ENCODE assay signal across 8 mouse cellular contexts in the genomic region with DNA sequence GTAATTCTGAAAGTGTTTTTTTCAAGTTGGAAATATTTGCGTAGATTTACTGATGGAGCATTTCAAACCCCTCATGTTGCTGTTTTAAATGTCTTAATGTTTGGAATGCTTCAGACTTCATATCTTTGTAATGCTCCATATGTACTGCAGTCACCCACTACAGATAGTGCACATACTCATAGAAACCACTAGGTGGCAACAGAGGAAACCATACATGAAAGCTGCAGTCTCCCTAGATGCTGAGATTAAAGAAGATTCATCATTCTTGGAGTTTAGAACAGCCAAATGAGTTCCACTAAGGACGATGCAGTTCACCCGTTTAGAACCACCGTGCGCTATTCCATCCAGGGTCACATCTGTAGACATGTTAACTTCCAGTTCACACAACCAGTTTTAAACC. TPM values are rescaled to one million over a fixed set of nuclear protein-coding genes. Genes with fewer than 3 reads are reported as not detected.
A peak's percentile ranks its signal among the peaks of the same experiment; 100 is the strongest.
DNase-seq lines count a peak whose midpoint lies in the region; ATAC-seq and TF ChIP-seq lines count a peak whose summit lies in the region.

No protein-coding gene starts in this region.

- peaks cover 5% of the 10 kb centered on the region for H3K27me3 ChIP-seq in G1E (ENCODE audit: insufficient read depth, low read length)
- no peaks in the 10 kb centered on the region for H3K27me3 ChIP-seq in hindbrain, embryonic 16.5 days (replicated peaks; ENCODE audit: control insufficient read depth, insufficient read depth, low read length)
- no peaks in the 10 kb centered on the region for H3K27me3 ChIP-seq in midbrain, embryonic 16.5 days (ENCODE audit: control insufficient read depth, insufficient read depth, low read depth, low read length)

- peak; percentile 93 for TF ChIP-seq CTCF in layer of hippocampus, adult 2 months (conservative IDR thresholded peaks at IDR 0.05)
- peak; percentile 51 for TF ChIP-seq CTCF in G1E (IDR thresholded peaks at IDR 0.05; ENCODE audit: low read depth, low read length)

- peak in 1 of 2 experiments; percentile 29 for DNase-seq in layer of hippocampus, adult 2 months (ENCODE audit: low spot score in 2 of 2)
- DNase-seq in layer of hippocampus, postnatal 36 days, result no peak
- DNase-seq in G1E (ENCODE audit: low spot score), result peak; percentile 11
- DNase-seq in c-Kit-negative CD71-positive TER-119-positive erythroid progenitor cells, embryonic 14.5 days (ENCODE audit: low read depth, low spot score), result peak; percentile 15
- DNase-seq in urinary bladder, postnatal 14 days (ENCODE audit: low spot score), result no peak
- no peak for DNase-seq in cerebellum, postnatal 4 days (ENCODE audit: low spot score in 2 of 2)

- no peak overlapping the region; the same call in 1 of the 2 replicates for H3K4me3 ChIP-seq in layer of hippocampus, adult 2 months
- no peak overlapping the region for H3K4me3 ChIP-seq in G1E (ENCODE audit: low read depth, low read length)
- H3K4me3 ChIP-seq in hindbrain, embryonic 16.5 days (ENCODE audit: low read length), result no peak overlapping the region
- H3K4me3 ChIP-seq in midbrain, embryonic 16.5 days (ENCODE audit: low read depth, low read length), result no peak overlapping the region

- no peak overlapping the region for H3K4me2 ChIP-seq in hindbrain, embryonic 16.5 days (ENCODE audit: low read length)
- no peak overlapping the region for H3K4me2 ChIP-seq in midbrain, embryonic 16.5 days (ENCODE audit: low read length)

- H3K9ac ChIP-seq in hindbrain, embryonic 16.5 days (ENCODE audit: low read depth, low read length), result no peak overlapping the region
- H3K9ac ChIP-seq in midbrain, embryonic 16.5 days (ENCODE audit: low read depth, low read length), result no peak overlapping the region

- H3K4me1 ChIP-seq in G1E (ENCODE audit: insufficient read depth, low read depth, low read length), result no peaks in the 10 kb centered on the region
- H3K4me1 ChIP-seq in hindbrain, embryonic 16.5 days (ENCODE audit: control insufficient read depth, insufficient read depth, low read depth, low read length), result no peaks in the 10 kb centered on the region; the same call in 1 of the 2 replicates
- 0 out of 2 replicates have a peak, but pooled peaks cover 2% of the 10 kb centered on the region for H3K4me1 ChIP-seq in midbrain, embryonic 16.5 days (ENCODE audit: control insufficient read depth, insufficient read depth, low read length)

- no peaks in the 10 kb centered on the region for H3K36me3 ChIP-seq in G1E (replicated peaks)
- H3K36me3 ChIP-seq in hindbrain, embryonic 16.5 days (ENCODE audit: control insufficient read depth, insufficient read depth, low read length), result no peaks in the 10 kb centered on the region
- no peaks in the 10 kb centered on the region for H3K36me3 ChIP-seq in midbrain, embryonic 16.5 days (ENCODE audit: control insufficient read depth, insufficient read depth, low read length)

- H3K9me3 ChIP-seq in G1E (replicated peaks), result no peaks in the 10 kb centered on the region
- H3K9me3 ChIP-seq in hindbrain, embryonic 16.5 days (ENCODE audit: control insufficient read depth, low read length), result no peaks in the 10 kb centered on the region
- H3K9me3 ChIP-seq in midbrain, embryonic 16.5 days (replicated peaks; ENCODE audit: control insufficient read depth, low read length, poor library complexity, severe bottlenecking), result no peaks in the 10 kb centered on the region

- peak; percentile 76 for ATAC-seq in G1E (ENCODE audit: extremely low read depth, insufficient number of reproducible peaks, low FRiP score, poor library complexity, severe bottlenecking)
- peak; percentile 92 for ATAC-seq in hindbrain, embryonic 16.5 days
- peak; percentile 87 for ATAC-seq in midbrain, embryonic 16.5 days

- WGBS in hindbrain, embryonic 16.5 days, result 10% methylated on average over 5 of the region's 5 CpGs
- 18% methylated on average over 5 of the region's 5 CpGs for WGBS in midbrain, embryonic 16.5 days

- H3K27ac ChIP-seq in layer of hippocampus, adult 2 months, result no peak overlapping the region
- no peak overlapping the region for H3K27ac ChIP-seq in hindbrain, embryonic 16.5 days (ENCODE audit: low read depth, low read length)
- no peak overlapping the region for H3K27ac ChIP-seq in midbrain, embryonic 16.5 days (ENCODE audit: low read length)

RNA-seq across cellular contexts. Expression of gene Trappc3l, which starts 0.8 kb away (rescaled TPM):
- total RNA-seq in layer of hippocampus, adult 2 months (2021), result under 1 TPM in 1 of 2 experiments, not detected in 1; 0.39 TPM
- not detected for total RNA-seq in layer of hippocampus, postnatal 36 days (2021)
- total RNA-seq in G1E (2014; fragmentation: Nextera tagmentation) (not detected in 2 replicates), G1E (2017) (not detected in 2 replicates)
- polyA plus RNA-seq in G1E (2012), result not detected in 2 replicates
- polyA plus RNA-seq in hindbrain, embryonic 16.5 days (2015; fragmentation: Nextera tagmentation; extraction: Ambion mirVana), result not detected in 2 replicates
- not detected in 2 replicates for polyA plus RNA-seq in midbrain, embryonic 16.5 days (2015; fragmentation: Nextera tagmentation; extraction: Ambion mirVana)

RNA-seq across cellular contexts. Expression of gene Calhm4, which starts 7.5 kb away (rescaled TPM):
- not detected for total RNA-seq in layer of hippocampus, adult 2 months (2021)
- total RNA-seq in layer of hippocampus, postnatal 36 days (2021), result not detected
- total RNA-seq in G1E (2014; fragmentation: Nextera tagmentation) (not detected in 2 replicates), G1E (2017) (0.06 and 0.11 TPM in 2 replicates)
- polyA plus RNA-seq in G1E (2012), result not detected in 2 replicates
- not detected in 2 replicates for polyA plus RNA-seq in hindbrain, embryonic 16.5 days (2015; fragmentation: Nextera tagmentation; extraction: Ambion mirVana)
- not detected in 2 replicates for polyA plus RNA-seq in midbrain, embryonic 16.5 days (2015; fragmentation: Nextera tagmentation; extraction: Ambion mirVana)

RNA-seq across cellular contexts. Expression of gene Rwdd1, which starts 17.2 kb away (rescaled TPM):
- total RNA-seq in layer of hippocampus, adult 2 months (2021), result 100 to 1,000 TPM in 1 of 2 experiments, 10 to 100 TPM in 1; 94.7 to 112 TPM
- total RNA-seq in layer of hippocampus, postnatal 36 days (2021), result 100 to 1,000 TPM; 101 to 103 TPM
- 250 and 269 TPM in 2 replicates for total RNA-seq in G1E (2014; fragmentation: Nextera tagmentation)
- total RNA-seq in G1E (2017), result 232 and 246 TPM in 2 replicates
- polyA plus RNA-seq in G1E (2012), result 57.2 and 67.7 TPM in 2 replicates
- 110 TPM in 2 replicates for polyA plus RNA-seq in hindbrain, embryonic 16.5 days (2015; fragmentation: Nextera tagmentation; extraction: Ambion mirVana)
- 118 and 125 TPM in 2 replicates for polyA plus RNA-seq in midbrain, embryonic 16.5 days (2015; fragmentation: Nextera tagmentation; extraction: Ambion mirVana)

RNA-seq across cellular contexts. Expression of gene Calhm5, which starts 59.7 kb away (rescaled TPM):
- 1 to 10 TPM; 3.9 to 4.7 TPM for total RNA-seq in layer of hippocampus, adult 2 months (2021)
- 1 to 10 TPM; 3.4 to 4.3 TPM for total RNA-seq in layer of hippocampus, postnatal 36 days (2021)
- total RNA-seq in G1E (2014; fragmentation: Nextera tagmentation) (not detected in 2 replicates), G1E (2017) (under 0.01 and 0.05 TPM in 2 replicates)
- not detected in 2 replicates for polyA plus RNA-seq in G1E (2012)
- polyA plus RNA-seq in hindbrain, embryonic 16.5 days (2015; fragmentation: Nextera tagmentation; extraction: Ambion mirVana), result 1.0 and 1.1 TPM in 2 replicates
- 0.69 and 0.92 TPM in 2 replicates for polyA plus RNA-seq in midbrain, embryonic 16.5 days (2015; fragmentation: Nextera tagmentation; extraction: Ambion mirVana)

Comparison
In these comparisons a context has a peak if more than half of its experiments do, and no peak if none do; other contexts are left out.
1. DNase-seq: peak in G1E (single experiment) and c-Kit-negative CD71-positive TER-119-positive erythroid progenitor cells, embryonic 14.5 days (single experiment); none in layer of hippocampus, postnatal 36 days (0 of 2), urinary bladder, postnatal 14 days (single experiment) and cerebellum, postnatal 4 days (0 of 2).
2. Peak in every context shown above with its lines, with median percentiles within 50 percentile points of each other: ATAC-seq.